Mouse (Mus musculus): ENCODE measurements around the gene Adcyap1r1.

Gene Adcyap1r1

DNA sequence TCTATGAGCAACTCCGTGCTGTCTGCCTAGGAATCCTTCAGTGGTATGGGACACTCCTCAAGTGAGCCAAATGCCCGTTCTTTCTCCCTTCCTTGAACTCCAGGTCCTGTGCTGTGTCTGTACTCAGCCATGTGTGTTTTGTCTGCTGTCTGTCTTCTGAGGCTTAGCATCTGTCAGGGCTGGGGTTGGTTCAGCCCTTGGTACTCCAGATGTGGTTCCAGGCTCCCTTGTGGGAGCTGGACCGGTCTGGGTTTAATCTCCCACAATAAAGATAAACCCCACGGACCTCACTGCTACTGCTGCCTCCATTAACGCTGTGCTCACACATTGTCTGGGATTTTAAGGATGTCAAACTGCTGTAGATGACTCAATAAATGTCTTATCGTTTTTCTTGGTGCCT is 49.3 kb downstream of the Adcyap1r1 start:
- no peak for DNase-seq (ENCODE audit: low read depth, low spot score)

DNA sequence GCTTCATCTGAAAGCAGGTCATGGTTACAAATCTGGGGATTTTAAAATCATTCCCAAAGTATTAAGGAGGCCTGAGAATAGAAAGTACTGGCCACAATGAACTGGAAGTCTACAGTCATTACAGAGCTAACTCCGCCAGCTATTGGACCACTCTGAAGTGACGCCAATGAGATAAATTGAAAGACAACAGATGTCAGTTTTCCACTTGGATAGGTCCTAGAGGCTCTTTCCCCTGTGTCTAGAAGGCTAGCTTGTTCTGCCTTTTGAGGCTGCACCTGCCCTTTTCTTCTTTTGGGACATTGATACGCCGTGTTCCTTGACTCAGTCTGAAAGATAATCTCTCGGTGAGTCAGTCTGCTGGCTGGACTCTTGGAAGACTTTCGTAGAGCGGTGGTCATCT is 50.5 kb downstream of the Adcyap1r1 start:
- DNase-seq (ENCODE audit: low read depth, low spot score) = no peak

DNA sequence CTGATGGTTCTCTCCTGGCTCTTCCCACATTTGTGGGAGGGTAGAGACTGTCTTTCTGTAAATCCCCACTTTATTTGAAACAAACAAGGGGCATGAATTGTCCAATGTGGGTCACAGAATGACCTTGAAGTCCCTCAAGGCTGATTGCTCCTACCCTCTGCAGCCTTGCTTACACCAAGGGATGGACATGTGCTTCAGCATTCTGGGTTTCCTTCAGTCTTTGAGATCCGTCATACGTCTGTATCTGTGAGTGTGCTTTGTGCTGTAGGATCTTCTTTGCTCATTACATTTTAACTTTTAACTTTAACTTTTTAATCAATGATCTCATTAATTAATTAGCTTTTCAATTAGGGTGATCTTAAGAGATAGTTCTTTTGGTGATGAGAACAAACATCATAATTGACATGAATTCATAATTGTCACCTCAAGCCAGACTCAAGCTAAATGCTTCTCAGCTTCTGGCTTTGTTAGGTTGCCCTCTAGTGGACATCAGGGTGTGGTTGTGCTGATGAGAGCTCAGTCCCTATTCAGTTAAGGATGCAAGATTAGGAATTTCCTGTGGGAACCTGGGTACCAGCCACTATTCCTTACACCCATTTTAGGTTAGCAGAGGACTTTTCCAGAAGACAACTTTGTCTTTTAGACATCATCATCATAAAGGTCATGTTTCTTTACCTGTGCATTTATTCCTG is 53.2 kb downstream of the Adcyap1r1 start:
- peak; percentile 46 for DNase-seq (ENCODE audit: low read depth, low spot score)

DNA sequence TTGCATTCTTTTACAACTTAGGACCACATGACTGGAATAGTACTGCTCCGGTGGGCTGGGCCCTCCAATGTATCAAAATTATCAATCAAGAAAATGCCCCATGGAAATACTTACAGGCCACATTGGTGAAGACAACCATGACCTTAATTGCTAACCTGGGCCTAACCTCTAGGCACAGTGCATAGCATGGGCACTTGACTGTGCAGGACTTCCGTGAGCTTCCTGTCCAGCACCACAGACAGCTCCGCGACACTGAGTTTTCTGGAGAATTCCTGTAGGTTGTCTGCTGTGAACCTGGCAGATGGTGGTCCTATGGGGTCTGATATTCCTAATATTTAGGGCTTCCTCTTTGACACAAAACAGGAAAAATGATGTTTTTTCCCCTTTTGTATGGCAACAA is 54.7 kb downstream of the Adcyap1r1 start:
- no peak for DNase-seq (ENCODE audit: low read depth, low spot score)

DNA sequence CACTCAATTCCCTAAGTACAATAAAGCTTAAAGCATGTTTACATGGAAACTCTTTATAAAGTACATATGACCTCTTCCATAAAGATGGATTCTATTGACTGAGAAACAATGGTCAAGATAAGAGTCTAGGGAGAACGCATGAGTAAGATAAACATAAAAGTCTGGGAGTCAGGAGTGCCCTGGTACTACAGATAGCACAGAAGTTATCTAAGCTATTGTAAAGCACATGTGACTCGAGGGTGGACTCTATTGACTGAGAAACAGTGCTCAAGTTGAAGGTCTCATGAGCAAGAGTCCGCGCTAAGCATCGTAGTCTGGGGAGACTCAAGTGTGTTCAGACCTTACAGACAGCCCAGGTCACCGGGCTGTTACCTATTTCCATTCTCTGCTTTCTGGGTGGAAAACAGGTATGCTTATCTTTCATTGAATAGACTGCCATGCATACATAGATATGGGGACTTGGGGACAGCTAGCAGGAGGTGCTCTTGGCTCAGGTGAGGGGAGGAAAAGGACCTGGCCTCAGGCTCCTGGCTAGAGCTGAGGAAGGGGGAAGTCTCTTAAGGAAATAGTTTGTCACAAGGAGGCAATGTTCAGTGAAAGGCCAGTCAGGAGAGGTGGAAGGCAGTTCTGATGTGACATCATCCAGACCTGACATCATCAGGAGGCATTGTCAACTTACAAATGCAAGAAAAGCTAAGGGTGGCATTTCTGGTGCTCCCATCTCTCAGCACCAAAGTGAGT is 57.5 kb downstream of the Adcyap1r1 start:
- DNase-seq (ENCODE audit: low read depth, low spot score) = no peak

DNA sequence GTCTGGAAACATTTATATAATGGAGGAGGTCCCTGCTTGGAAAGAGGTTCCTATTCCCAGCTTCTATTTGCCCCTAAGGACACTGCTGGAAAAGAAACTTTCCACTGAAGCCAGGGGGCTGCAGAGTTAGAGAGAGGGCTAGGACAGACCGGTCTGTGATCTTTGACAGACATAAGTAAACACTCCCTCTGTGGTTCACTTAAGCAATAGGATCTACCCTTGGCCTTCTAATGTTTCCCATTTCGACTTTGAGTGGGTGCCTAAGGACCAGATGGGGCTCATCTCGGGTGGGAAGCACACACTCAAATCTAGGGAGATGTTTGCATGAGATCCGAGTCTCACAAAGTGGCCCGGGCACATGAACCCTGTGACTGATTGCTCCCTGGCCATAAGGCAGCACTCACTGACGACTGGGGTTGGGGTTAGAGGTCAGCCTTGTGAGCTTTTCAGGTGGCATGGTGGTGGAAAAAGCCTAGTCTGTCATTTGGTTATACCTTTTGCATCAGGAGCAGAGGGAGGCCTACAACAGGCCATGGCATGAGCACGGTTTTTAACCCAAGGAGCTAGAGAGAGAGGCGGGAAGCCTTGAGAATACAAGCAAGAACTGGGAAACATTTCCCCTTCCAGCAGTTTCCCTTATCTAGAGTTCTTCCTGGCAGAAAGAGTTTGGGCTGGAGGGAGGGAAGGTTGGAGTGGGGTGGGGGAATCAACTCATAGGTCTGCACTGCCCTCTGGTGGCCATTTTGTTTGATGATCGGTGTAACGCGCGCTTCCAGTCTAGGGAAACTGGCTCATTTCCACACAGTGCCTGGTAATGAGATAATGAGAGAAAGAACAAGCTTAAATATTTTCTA is 59.7 kb downstream of the Adcyap1r1 start:
- DNase-seq (ENCODE audit: low read depth, low spot score) = peak; percentile 64

DNA sequence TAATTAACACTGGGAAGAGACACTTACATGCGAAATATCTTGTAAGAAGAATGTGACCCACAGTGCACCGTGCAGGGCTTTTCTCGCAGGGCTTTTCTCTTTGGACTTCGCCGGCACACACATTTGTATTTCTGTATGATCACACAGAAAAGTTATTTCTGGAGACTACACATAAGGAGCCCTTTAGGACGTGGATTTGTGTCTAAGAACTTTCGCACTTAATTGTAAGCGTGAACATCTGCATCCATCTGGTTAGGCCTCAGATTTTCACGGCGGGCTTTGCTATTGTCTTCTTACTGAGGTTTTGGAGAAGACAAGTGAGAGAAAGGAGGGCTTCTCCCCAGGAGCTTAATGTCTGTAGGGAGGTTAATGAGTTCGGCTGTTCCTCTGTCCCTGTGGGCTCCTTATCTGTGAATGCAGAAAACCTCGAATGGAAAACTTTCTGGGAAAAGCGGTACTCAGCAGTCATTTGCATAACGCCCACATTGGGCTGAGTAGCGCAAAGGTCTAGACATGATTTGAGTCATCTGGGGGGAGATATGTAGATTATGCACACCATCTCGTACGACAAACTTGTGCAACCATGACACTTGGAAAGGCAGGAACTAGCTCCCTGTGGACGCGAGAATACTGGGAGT is 60.4 kb downstream of the Adcyap1r1 start:
- DNase-seq (ENCODE audit: low read depth, low spot score) = no peak

DNA sequence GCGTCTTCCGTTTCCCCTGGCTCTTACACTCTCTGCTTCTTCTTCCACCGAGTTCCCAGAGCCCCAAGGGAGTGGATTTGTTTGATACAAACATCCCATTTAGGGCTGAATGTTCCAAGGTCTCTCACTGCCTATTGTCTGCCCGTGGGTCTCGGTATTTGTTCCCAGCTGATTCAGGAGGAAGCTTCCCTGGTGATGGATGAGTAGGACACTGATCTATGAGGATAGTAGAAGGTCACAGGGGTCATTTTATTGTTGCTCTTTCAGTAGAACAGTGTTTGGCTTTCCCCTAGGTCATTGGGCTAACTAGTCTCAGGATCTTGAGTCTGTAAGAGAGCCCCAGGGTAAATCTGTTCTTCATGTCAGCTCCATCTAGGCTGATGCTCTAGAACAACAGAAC is 61.7 kb downstream of the Adcyap1r1 start:
- no peak for DNase-seq (ENCODE audit: low read depth, low spot score)

DNA sequence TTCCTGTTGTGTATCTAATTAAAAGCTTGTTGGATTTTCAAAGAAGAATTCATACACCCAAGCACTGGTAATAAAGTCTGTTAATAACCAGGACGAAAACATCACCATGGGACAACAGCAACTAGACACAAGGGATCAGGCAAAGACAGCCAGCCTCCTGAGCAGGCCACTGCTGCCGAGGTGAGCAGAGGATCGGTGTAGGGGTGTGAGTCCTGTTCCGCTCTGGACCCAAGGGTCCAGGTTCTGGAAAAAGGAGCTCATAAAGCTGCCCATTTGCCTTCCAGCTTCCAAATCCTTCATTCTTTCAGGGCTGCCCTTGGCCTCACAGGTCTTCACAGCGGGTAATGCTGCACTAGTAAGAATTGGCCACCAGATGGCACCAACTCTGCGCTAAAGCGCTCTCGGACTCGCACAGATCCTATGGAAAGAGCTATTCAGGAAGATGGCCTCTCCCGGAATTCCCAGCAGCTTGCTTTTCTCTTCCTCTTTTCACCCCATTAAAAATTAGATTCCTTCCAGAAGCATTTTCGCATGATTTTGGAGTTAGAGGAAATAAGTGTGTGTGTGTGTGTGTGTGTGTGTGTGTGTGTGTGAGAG is 67.9 kb downstream of the Adcyap1r1 start:
- peak; percentile 71 for DNase-seq (ENCODE audit: low read depth, low spot score)

DNA sequence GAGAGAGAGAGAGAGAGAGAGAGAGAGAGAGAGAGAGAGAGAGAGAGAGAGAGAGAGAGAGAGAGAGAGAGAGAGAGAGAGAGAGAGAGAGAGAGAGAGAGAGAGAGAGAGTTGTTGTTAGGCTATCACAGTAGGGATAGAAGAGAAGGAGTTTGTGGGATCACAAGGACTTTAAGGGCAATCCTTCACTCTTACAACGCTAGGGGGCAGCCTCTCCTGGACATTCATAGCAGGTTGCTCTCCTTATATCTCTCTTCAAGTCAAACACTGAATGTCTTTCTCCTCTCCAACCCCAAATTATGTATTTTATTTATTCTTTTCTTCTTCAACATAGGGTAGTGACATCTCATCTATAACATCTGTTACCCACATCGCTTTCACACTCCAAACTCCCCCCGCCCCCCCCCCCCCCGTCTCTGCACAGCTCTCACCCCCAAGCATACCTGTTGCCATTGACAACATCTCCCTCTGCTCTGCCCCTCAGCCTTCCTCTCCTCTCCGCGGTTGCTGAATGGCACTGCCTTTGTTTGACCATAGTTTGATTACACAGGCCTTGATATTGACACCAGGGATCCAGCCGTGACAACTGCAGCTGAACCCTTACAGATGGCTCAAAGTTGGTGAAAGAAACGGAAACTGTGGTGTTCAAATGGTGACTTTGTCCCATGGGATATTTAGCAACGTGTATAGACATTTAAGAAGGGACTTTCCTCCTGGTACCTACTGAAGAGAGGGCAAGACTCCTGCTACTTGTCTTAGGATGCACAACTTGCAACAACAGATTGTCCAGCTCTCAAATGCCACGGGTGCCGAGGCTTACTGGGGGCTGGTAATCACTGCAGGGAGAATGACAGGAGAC is 68.7 kb downstream of the Adcyap1r1 start:
- peak; percentile 73 for DNase-seq (ENCODE audit: low read depth, low spot score)

DNA sequence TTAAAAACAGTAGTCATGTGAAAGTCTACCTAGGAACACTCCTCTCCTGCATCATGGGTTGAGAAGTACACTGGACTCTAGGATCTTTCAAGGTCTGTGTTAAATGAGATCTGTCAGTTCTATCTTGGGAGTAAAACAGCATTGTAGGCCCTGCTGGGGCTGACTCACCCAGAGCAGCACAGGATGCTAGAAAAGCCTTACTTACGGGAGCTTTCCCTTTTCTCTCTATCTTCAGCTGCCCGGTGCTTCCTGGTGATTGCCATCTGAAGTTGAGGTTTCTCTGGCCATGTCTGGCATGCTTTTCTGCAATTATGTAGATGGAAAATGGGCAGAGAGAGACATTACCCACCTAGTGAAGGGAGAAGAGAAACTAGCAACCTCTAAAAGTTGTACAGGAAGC is 84.7 kb downstream of the Adcyap1r1 start:
- no peak for DNase-seq (ENCODE audit: low read depth, low spot score)

DNA sequence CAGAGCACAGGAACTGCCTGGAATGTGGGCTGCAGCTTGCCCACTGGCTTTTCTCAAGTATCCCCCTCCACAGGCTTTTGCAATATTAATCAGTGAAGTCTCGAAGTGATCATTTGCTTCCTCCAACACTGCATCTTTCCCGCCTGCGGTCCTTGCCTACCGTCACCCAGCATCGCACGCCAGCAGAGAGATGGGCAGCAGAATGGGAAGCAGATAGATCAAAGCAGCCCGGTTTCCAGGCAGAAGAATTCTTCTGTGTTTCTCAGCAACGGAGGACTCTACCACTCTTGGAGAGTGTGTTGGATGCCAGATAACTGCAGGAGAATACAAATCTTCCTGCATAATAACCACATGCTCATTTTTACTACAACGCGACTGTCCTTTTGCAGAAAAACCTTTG is 87.4 kb downstream of the Adcyap1r1 start:
- no peak for DNase-seq (ENCODE audit: low read depth, low spot score)

DNA sequence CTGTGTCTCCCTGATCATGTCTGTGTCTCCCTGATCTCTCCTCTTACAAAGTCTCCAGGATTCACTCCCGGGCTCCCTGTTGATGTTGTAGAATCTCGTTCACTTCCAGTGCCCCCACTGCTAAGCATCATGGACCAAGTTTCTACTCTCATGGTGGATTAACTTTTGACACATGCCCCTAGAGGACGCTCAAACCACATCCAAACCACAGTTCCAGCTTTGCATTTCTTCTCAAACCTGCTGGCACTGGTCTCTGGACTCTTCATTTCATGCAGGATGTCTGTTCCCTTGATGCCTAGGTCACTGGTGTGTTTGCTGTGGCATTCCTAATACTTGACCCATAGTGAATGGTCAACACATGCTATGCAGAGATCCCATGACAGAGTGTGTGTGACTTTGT is 90.6 kb downstream of the Adcyap1r1 start:
- no peak for DNase-seq (ENCODE audit: low read depth, low spot score)

DNA sequence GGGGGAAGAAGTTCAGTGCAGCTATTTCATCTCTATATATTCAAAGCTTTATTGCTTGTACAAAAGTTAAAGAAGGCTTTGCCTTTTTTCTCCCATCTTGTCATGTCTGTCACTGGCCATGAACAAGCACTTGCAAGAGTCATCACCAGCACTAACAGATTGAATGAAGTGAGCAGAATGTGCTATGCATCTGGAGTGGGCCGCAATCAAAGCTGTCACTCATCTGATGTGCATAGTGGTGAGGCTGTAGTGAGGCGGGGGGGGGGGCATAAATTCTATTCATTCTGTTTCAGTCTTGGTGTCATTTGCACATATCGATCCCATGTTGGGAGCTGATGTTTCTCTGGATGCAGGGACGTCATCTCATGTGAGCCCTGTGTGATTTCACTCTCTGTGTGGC is 91.6 kb downstream of the Adcyap1r1 start:
- DNase-seq (ENCODE audit: low read depth, low spot score) = no peak

DNA sequence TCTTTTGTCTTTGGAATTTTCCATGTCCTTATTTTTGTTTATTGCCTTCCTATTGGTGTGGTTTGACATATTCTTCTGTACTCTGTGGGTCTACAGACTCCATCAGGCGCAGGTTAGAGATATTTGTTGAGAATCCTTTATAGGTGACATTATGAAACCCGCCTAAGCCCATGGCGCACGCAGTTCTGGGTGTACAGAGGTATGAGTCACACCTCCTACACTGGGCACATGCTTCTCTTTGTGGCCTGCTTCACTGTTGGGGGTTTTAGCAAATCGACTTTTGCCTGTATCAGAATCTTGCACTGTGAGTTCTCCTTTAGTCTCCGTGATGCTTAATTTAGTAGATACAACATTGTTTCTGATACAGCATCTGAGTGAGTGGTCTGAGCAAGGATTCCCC is 97.4 kb downstream of the Adcyap1r1 start:
- no peak for DNase-seq (ENCODE audit: low read depth, low spot score)

DNA sequence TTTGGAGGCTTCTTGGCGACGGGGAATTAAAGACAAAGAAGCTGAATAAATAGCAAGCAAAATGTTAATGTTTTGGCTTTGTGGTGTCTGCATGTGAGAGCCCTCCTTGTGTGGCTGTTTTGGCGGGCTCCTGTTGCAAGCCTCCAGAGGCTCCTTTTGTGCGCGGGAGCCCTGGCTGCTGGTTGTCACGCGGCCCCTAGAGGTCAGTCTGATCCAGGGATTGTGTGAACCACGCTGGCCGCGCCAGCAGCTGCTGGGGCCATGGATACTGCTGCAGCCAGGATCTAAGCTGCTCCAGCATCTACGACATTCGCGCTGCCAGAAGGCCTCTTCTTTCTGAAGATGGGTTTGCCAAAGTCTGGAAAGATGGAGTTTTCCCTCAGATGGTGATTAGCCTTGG is 99.1 kb downstream of the Adcyap1r1 start:
- DNase-seq (ENCODE audit: low read depth, low spot score) = peak; percentile 36

Measured in brain, embryonic 18.5 days (tissue).